8 mouse cellular contexts compared by ENCODE assay signal in genomic region chr12:80227835-80228234, GRCm38 (mm10). TPM values are rescaled to one million over a fixed set of nuclear protein-coding genes. Genes with fewer than 3 reads are reported as not detected.
DNase-seq lines count a peak whose midpoint lies in the region; ATAC-seq and TF ChIP-seq lines count a peak whose summit lies in the region.

No protein-coding gene starts in this region.

- WGBS in lung, embryonic 16.5 days: 40% methylated on average over 3 of the region's 3 CpGs
- 29% methylated on average over 3 of the region's 3 CpGs for WGBS in stomach, postnatal 0 days

- TF ChIP-seq CTCF in stomach, postnatal 0 days (IDR thresholded peaks at IDR 0.05; ENCODE audit: low read depth): no peak

- TF ChIP-seq EP300 in stomach, postnatal 0 days (optimal IDR thresholded peaks at IDR 0.05): no peak

- peaks cover 92% of the 10 kb centered on the region for H3K4me1 ChIP-seq in lung, embryonic 16.5 days (replicated peaks; ENCODE audit: control insufficient read depth, insufficient read depth, low read length)
- peaks cover 46% of the 10 kb centered on the region for H3K4me1 ChIP-seq in stomach, postnatal 0 days (replicated peaks; ENCODE audit: control insufficient read depth, insufficient read depth)

- H3K4me2 ChIP-seq in lung, embryonic 16.5 days (ENCODE audit: low read depth, low read length): no peak overlapping the region
- H3K4me2 ChIP-seq in stomach, postnatal 0 days (replicated peaks; ENCODE audit: low read depth): no peak overlapping the region

- H3K9me3 ChIP-seq in lung, embryonic 16.5 days (ENCODE audit: control insufficient read depth, low read length): no peaks in the 10 kb centered on the region
- no peaks in the 10 kb centered on the region for H3K9me3 ChIP-seq in stomach, postnatal 0 days (ENCODE audit: control insufficient read depth, low read length)

- peak overlapping the region; percentile 95 for H3K27ac ChIP-seq in lung, embryonic 16.5 days (ENCODE audit: low read length)
- peak overlapping the region; percentile 91 for H3K27ac ChIP-seq in stomach, postnatal 0 days (replicated peaks)

- no peaks in the 10 kb centered on the region for H3K36me3 ChIP-seq in lung, embryonic 16.5 days (ENCODE audit: control insufficient read depth, insufficient read depth, low read length)
- no peaks in the 10 kb centered on the region for H3K36me3 ChIP-seq in stomach, postnatal 0 days (ENCODE audit: control insufficient read depth, insufficient read depth, low read length)

- peak; percentile 60 for DNase-seq in embryo, embryonic 10 days (ENCODE audit: low spot score)
- DNase-seq in embryo, embryonic 9.5 days (ENCODE audit: extremely low spot score): no peak
- peak; percentile 49 to 78 for DNase-seq in cerebellum, postnatal 10 days
- DNase-seq in heart, postnatal 4 days: peak; percentile 43
- DNase-seq in stomach, postnatal 0 days (ENCODE audit: low spot score): peak; percentile 22
- DNase-seq in right cerebral cortex, adult 2 months (ENCODE audit: low spot score in 2 of 2): no peak
- no peak for DNase-seq in left cerebral cortex, adult 9 months (ENCODE audit: low spot score in 2 of 2)

- no peaks in the 10 kb centered on the region for H3K27me3 ChIP-seq in lung, embryonic 16.5 days (ENCODE audit: control insufficient read depth, insufficient read depth, low read depth, low read length)
- no peaks in the 10 kb centered on the region for H3K27me3 ChIP-seq in stomach, postnatal 0 days (ENCODE audit: control insufficient read depth, insufficient read depth, low read length)

- peak; percentile 20 for ATAC-seq in lung, embryonic 16.5 days (ENCODE audit: low read depth)
- ATAC-seq in stomach, postnatal 0 days (ENCODE audit: low FRiP score, low TSS enrichment): no peak

- no peak overlapping the region for H3K9ac ChIP-seq in lung, embryonic 16.5 days (ENCODE audit: low read length)
- no peak overlapping the region for H3K9ac ChIP-seq in stomach, postnatal 0 days (ENCODE audit: low read length)

- H3K4me3 ChIP-seq in lung, embryonic 16.5 days (ENCODE audit: low read length): no peak overlapping the region
- no peak overlapping the region for H3K4me3 ChIP-seq in stomach, postnatal 0 days (ENCODE audit: low read depth, low read length)

RNA-seq across cellular contexts. Expression of gene Actn1, which starts 32.3 kb away (rescaled TPM):
- 100 to 1,000 TPM; 114 to 116 TPM for total RNA-seq in heart, postnatal 4 days (2021)
- polyA plus RNA-seq in lung, embryonic 16.5 days (2015; fragmentation: Nextera tagmentation; extraction: Ambion mirVana): 49.2 and 49.9 TPM in 2 replicates
- polyA plus RNA-seq in stomach, postnatal 0 days (2015; fragmentation: Nextera tagmentation; extraction: Ambion mirVana): 32.2 and 36.8 TPM in 2 replicates

Comparison
In these comparisons a context has a peak if more than half of its experiments do, and no peak if none do; other contexts are left out.
1. DNase-seq: peak in embryo, embryonic 10 days (single experiment), cerebellum, postnatal 10 days (2 of 2), heart, postnatal 4 days (single experiment) and stomach, postnatal 0 days (single experiment); none in embryo, embryonic 9.5 days (single experiment), right cerebral cortex, adult 2 months (0 of 2) and left cerebral cortex, adult 9 months (0 of 2).